Mouse (Mus musculus): ENCODE measurements at regions not wholly inside any gene's neighbourhood (a gene's known extent, or its start where the extent isn't known, plus 50 kb on each side); places are given as distances from the start of the nearest gene placed in this dataset.

GRCm38 (mm10) chr14:101269048-101269789 is 69.1 kb upstream of the Prr30 start:
- TF ChIP-seq CTCF (IDR thresholded peaks at IDR 0.05; ENCODE audit: low read depth, low read length) (no peak), POLR2A (IDR thresholded peaks at IDR 0.05; ENCODE audit: borderline replicate concordance, low read depth, low read length) (no peak)

Data from bone marrow macrophage, adult 2 months (primary cell).